Mouse (Mus musculus) liver, postnatal 0 days (tissue): ENCODE measurements around the gene Adcy9. TPM values are rescaled to one million over a fixed set of nuclear protein-coding genes. Genes with fewer than 3 reads are reported as not detected.

Source experiments
- ATAC-seq: fragments of 200-750 bp; cut with Nextera tagmentation; 2 replicates; pipeline ENCODE4 v1.8.0; 2017; ENCODE audit warnings: mild to moderate bottlenecking, moderate library complexity
- DNase-seq: peaks from one replicate; pipeline ENCODE4 v3.0.0-alpha.2; 2016
- H3K27ac ChIP-seq: fragments of 300-500 bp; sonication (generic); 2 replicates; pipeline ENCODE4 v1.5.1; 2014; ENCODE audit warnings: antibody characterized with exemption, moderate library complexity, mild to moderate bottlenecking, low read depth
- H3K27me3 ChIP-seq: fragments of 300-500 bp; sonication (generic); 2 replicates; pipeline ENCODE4 v1.6.1; 2014; ENCODE audit warnings: low read length, control low read depth, mixed read lengths; ENCODE audit not compliant: insufficient read depth
- H3K36me3 ChIP-seq: fragments of 300-500 bp; sonication (generic); replicated peaks from 2 replicates; pipeline ENCODE4 v1.6.1; 2014; ENCODE audit warnings: mild to moderate bottlenecking, control low read depth, low read length, moderate library complexity, mixed read lengths; ENCODE audit not compliant: insufficient read depth
- H3K4me1 ChIP-seq: fragments of 300-500 bp; sonication (generic); 2 replicates; pipeline ENCODE4 v1.6.1; 2014; ENCODE audit warnings: antibody characterized with exemption, mild to moderate bottlenecking, control low read depth; ENCODE audit not compliant: insufficient read depth
- H3K4me2 ChIP-seq: fragments of 300-500 bp; sonication (generic); 2 replicates; pipeline ENCODE4 v1.6.1; 2014; ENCODE audit warnings: low read depth, mild to moderate bottlenecking, low read length, moderate library complexity, mixed read lengths
- H3K4me3 ChIP-seq: fragments of 300-500 bp; sonication (generic); 2 replicates; pipeline ENCODE4 v1.5.1; 2014; ENCODE audit warnings: low read depth, low read length
- H3K9ac ChIP-seq: fragments of 300-500 bp; sonication (generic); replicated peaks from 2 replicates; pipeline ENCODE4 v1.6.1; 2014; ENCODE audit warnings: mild to moderate bottlenecking, moderate library complexity
- H3K9me3 ChIP-seq: fragments of 300-500 bp; sonication (generic); 2 replicates; pipeline ENCODE4 v1.6.1; 2016; ENCODE audit warnings: mild to moderate bottlenecking, control low read depth, low read length, mixed read lengths
- CTCF ChIP-seq: sonication (generic); IDR thresholded peaks from 2 replicates; pipeline ENCODE4 v1.5.1; 2016; ENCODE audit warnings: antibody characterized with exemption, low read depth
- EP300 ChIP-seq: IDR thresholded peaks from 2 replicates; pipeline ENCODE4 v1.6.1; 2016; ENCODE audit warnings: antibody characterized with exemption, low read depth, mild to moderate bottlenecking
- WGBS: fragments of 180-500 bp; shearing (Covaris S2); extraction: QIAGEN DNeasy Blood & Tissue Kit; methylation state at CpG from one replicate; pipeline ENCODE4 v1.1.7; 2014; ENCODE audit not compliant: insufficient replicate concordance; 5-methylcytosine and 5-hydroxymethylcytosine counted together
- polyA plus RNA-seq: library from polyadenylated mRNA; unstranded; fragments of >200 nt; fragmentation: Nextera tagmentation; extraction: Ambion mirVana; gene quantifications from 2 replicates; pipeline ENCODE4 v1.2.1, GENCODE M21; 2015

The Adcy9 gene
- polyA plus RNA-seq, 1 experiment from 2014 or later, result 0.80 TPM

DNA sequence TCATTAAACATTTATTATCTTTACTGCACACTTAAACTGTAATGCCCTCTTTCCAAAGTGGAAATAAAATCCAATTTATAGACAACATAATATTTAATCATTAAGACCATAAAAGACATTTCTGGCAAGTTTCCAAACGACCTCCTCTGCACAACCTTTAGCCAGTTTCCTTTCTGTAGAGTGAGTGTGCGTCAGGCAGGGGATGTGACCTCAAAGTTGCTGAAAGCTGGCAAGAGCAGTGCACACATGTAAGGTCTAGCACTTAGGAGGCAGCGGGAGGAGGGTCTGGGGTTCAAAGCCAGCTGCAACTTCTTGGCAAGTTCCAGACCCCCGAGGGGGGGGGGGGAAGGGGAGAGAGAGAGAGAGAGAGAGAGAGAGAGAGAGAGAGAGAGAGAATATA lies 83.0 kb downstream of the Adcy9 start:
- no peak for DNase-seq

DNA sequence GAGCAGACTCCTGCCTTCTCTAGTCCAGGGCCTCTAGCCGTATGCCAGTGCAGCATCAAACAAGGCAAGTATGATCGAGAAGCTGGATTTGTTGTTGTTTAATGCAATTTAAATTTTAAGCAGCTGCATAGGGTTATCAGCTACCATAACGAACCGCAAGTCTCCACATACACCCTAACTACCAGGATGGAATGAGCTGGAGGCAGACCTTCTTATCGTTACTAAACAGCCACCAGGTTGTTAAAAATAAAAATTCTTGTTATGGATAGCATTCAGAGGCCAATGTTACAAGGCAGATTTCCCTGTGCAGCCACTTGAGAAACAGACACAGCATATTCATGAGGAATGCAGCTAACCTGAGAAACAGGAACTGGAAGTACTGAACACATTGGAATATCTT lies 86.5 kb downstream of the Adcy9 start:
- H3K36me3 ChIP-seq, result no peaks in the 10 kb centered on the region
- no peak for TF ChIP-seq EP300
- H3K9ac ChIP-seq, result no peak overlapping the region
- no peak overlapping the region for H3K27ac ChIP-seq
- H3K4me1 ChIP-seq, result no peaks in the 10 kb centered on the region
- no peaks in the 10 kb centered on the region for H3K27me3 ChIP-seq
- DNase-seq (no peak), ATAC-seq (no peak)
- H3K9me3 ChIP-seq, result no peaks in the 10 kb centered on the region
- 81% methylated on average over 5 of the region's 5 CpGs for WGBS
- no peak overlapping the region for H3K4me2 ChIP-seq
- H3K4me3 ChIP-seq, result no peak overlapping the region

More for the DNA sequence above, 83.0 kb downstream of the Adcy9 start:
- no peak for ATAC-seq
- Histone ChIP-seq H3K4me2 (no peak overlapping the region), H3K9ac (no peak overlapping the region), H3K4me3 (no peak overlapping the region), H3K4me1 (no peaks in the 10 kb centered on the region), H3K27ac (no peak overlapping the region), H3K27me3 (no peaks in the 10 kb centered on the region), H3K9me3 (no peaks in the 10 kb centered on the region), H3K36me3 (no peaks in the 10 kb centered on the region)
- WGBS, result 73% methylated on average over 4 of the region's 4 CpGs
- no peak for TF ChIP-seq CTCF
- TF ChIP-seq EP300, result no peak

DNA sequence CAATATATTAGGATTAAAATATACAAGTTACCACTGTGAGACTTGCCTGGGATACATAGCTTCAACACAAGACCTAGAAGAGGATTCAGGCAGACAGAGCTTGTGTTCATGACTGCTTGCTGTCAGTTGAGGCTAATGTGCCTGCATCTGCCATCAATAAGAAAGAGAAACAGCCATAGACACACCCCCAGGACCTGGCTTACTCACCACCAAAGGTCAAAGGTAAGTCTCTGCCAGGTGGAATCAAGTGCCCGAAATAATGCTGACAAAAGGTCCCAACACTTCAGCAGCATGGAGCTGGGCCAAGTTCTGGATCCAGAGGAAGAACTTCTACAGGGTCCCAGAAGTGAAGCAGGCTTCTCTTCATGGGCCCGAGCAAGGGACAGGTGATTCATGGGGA lies 86.9 kb downstream of the Adcy9 start:
- Histone ChIP-seq H3K4me2 (no peak overlapping the region), H3K9me3 (no peaks in the 10 kb centered on the region), H3K27ac (no peak overlapping the region), H3K27me3 (no peaks in the 10 kb centered on the region), H3K4me3 (no peak overlapping the region), H3K4me1 (no peaks in the 10 kb centered on the region), H3K9ac (no peak overlapping the region), H3K36me3 (no peaks in the 10 kb centered on the region)
- DNase-seq (no peak), ATAC-seq (no peak)
- TF ChIP-seq EP300 (no peak), CTCF (no peak)
- WGBS, result 77% methylated on average over 2 of the region's 2 CpGs

GRCm38 (mm10) chr16:4327081-4327480 lies 93.2 kb downstream of the Adcy9 start:
- Histone ChIP-seq H3K4me1 (no peaks in the 10 kb centered on the region), H3K4me3 (no peak overlapping the region)

GRCm38 (mm10) chr16:4325801-4326200 lies 94.5 kb downstream of the Adcy9 start:
- Histone ChIP-seq H3K4me2 (no peak overlapping the region), H3K27ac (no peak overlapping the region), H3K9ac (no peak overlapping the region), H3K4me3 (no peak overlapping the region), H3K27me3 (no peaks in the 10 kb centered on the region), H3K4me1 (no peaks in the 10 kb centered on the region), H3K36me3 (no peaks in the 10 kb centered on the region), H3K9me3 (no peaks in the 10 kb centered on the region)
- 70% methylated on average over 2 of the region's 2 CpGs for WGBS
- no peak for TF ChIP-seq CTCF
- no peak for TF ChIP-seq EP300
- no peak for ATAC-seq
- no peak for DNase-seq

More at GRCm38 (mm10) chr16:4327081-4327480, 93.2 kb downstream of the Adcy9 start:
- H3K36me3 ChIP-seq, result no peaks in the 10 kb centered on the region
- ATAC-seq, result no peak
- no peak overlapping the region for H3K4me2 ChIP-seq
- no peaks in the 10 kb centered on the region for H3K27me3 ChIP-seq
- DNase-seq, result no peak
- no peak overlapping the region for H3K9ac ChIP-seq
- TF ChIP-seq EP300 (no peak), CTCF (no peak)
- H3K9me3 ChIP-seq, result no peaks in the 10 kb centered on the region
- H3K27ac ChIP-seq, result no peak overlapping the region

DNA sequence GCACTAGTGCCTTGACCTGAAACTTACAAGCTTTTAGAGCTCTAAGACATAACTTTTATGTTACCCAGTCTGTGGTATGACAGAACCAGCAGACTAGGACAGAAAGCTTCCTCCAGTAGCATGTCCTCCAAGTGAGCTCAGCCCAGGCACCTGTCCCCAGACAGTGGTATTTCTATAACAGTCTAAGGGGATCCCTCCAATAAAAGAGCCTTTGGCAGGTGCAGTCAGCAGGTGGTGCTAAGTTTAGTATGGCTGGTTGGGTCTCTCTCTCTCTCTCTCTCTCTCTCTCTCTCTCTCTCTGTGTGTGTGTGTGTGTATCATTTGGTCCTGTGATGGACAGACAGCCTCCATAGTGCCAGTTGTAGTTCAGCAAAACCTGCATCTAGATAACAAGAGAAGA lies 95.3 kb downstream of the Adcy9 start:
- Histone ChIP-seq H3K9ac (no peak overlapping the region), H3K4me2 (no peak overlapping the region), H3K27me3 (no peaks in the 10 kb centered on the region), H3K9me3 (no peaks in the 10 kb centered on the region), H3K4me1 (no peaks in the 10 kb centered on the region), H3K36me3 (no peaks in the 10 kb centered on the region), H3K27ac (no peak overlapping the region), H3K4me3 (no peak overlapping the region)
- DNase-seq, result no peak
- TF ChIP-seq CTCF (no peak), EP300 (no peak)
- no peak for ATAC-seq

GRCm38 (mm10) chr16:4320856-4321255 lies 99.4 kb downstream of the Adcy9 start:
- DNase-seq, result no peak
- TF ChIP-seq EP300 (no peak), CTCF (no peak)
- H3K9ac ChIP-seq, result no peak overlapping the region
- ATAC-seq, result no peak
- no peaks in the 10 kb centered on the region for H3K36me3 ChIP-seq
- no peak overlapping the region for H3K27ac ChIP-seq
- no peaks in the 10 kb centered on the region for H3K27me3 ChIP-seq
- H3K4me3 ChIP-seq, result no peak overlapping the region
- H3K4me2 ChIP-seq, result no peak overlapping the region
- no peaks in the 10 kb centered on the region for H3K4me1 ChIP-seq
- 68% methylated on average over 3 of the region's 3 CpGs for WGBS
- H3K9me3 ChIP-seq, result no peaks in the 10 kb centered on the region
